Mouse (Mus musculus) forebrain, embryonic 11.5 days (tissue): ENCODE measurements at regions not wholly inside any gene's neighbourhood (a gene's known extent, or its start where the extent isn't known, plus 50 kb on each side); places are given as distances from the start of the nearest gene placed in this dataset.
A peak's percentile ranks its signal among the peaks of the same experiment; 100 is the strongest.

Experiments used
- ATAC-seq: fragments of 200-750 bp; cut with Nextera tagmentation; replicated peaks from 2 replicates; pipeline ENCODE4 v1.8.0; 2017; ENCODE audit warnings: moderate TSS enrichment; ENCODE audit not compliant: low FRiP score
- DNase-seq: peaks from one replicate; pipeline ENCODE4 v3.0.0-alpha.2; 2017; ENCODE audit warnings: low spot score
- H3K27ac ChIP-seq: fragments of 300-500 bp; sonication (generic); 2 replicates; pipeline ENCODE4 v1.5.1; 2014; ENCODE audit warnings: low read depth, low read length
- H3K27me3 ChIP-seq: fragments of 300-500 bp; sonication (generic); 2 replicates; pipeline ENCODE4 v1.6.1; 2014; ENCODE audit warnings: mild to moderate bottlenecking, low read length, mixed read lengths; ENCODE audit not compliant: control insufficient read depth, insufficient read depth
- H3K36me3 ChIP-seq: fragments of 300-500 bp; sonication (generic); 2 replicates; pipeline ENCODE4 v1.6.1; 2014; ENCODE audit warnings: mild to moderate bottlenecking, low read length, moderate library complexity, mixed read lengths; ENCODE audit not compliant: control insufficient read depth, insufficient read depth
- H3K4me1 ChIP-seq: fragments of 300-500 bp; sonication (generic); replicated peaks from 2 replicates; pipeline ENCODE4 v1.6.1; 2014; ENCODE audit warnings: low read length, mixed read lengths; ENCODE audit not compliant: control insufficient read depth, insufficient read depth
- H3K4me2 ChIP-seq: fragments of 300-500 bp; sonication (generic); 2 replicates; pipeline ENCODE4 v1.6.1; 2014; ENCODE audit warnings: low read depth, mild to moderate bottlenecking, low read length, moderate library complexity, mixed read lengths; ENCODE audit not compliant: severe bottlenecking
- H3K4me3 ChIP-seq: fragments of 300-500 bp; sonication (generic); 2 replicates; pipeline ENCODE4 v1.5.1; 2014; ENCODE audit warnings: low read depth, low read length
- H3K9ac ChIP-seq: fragments of 300-500 bp; sonication (generic); 2 replicates; pipeline ENCODE4 v1.6.1; 2014; ENCODE audit warnings: low read length
- H3K9me3 ChIP-seq: fragments of 300-500 bp; sonication (generic); 2 replicates; pipeline ENCODE4 v1.6.1; 2016; ENCODE audit warnings: low read length, mixed read lengths; ENCODE audit not compliant: control insufficient read depth
- WGBS: fragments of 180-500 bp; shearing (Covaris S2); extraction: QIAGEN DNeasy Blood & Tissue Kit; methylation state at CpG from one replicate; pipeline ENCODE4 v1.1.7; 2014; 5-methylcytosine and 5-hydroxymethylcytosine counted together

DNA sequence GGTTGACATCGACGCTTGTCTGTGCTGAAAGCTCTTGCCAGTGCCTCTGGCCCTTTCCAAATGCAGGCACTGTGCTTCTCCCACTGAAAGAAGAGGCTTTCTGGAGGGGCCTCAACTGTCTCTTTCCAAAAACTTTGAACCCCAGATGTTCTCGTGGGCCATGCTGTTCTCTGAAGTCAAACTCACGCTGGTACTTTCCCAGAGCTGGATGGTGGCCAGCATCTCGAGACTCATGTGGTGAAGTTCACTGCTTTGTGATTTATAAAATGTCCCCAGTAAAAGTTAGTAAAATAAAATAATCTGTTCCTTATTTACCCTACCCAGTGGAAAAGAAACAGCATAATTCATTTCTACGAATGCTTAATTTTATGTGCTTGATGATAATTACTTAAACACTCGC, 180.4 kb upstream of the Lyplal1 start:
- ATAC-seq (no peak), DNase-seq (no peak)
- Histone ChIP-seq H3K4me2 (no peak overlapping the region), H3K9me3 (no peaks in the 10 kb centered on the region), H3K9ac (no peak overlapping the region), H3K4me1 (no peaks in the 10 kb centered on the region), H3K36me3 (no peaks in the 10 kb centered on the region), H3K27me3 (no peaks in the 10 kb centered on the region), H3K27ac (no peak overlapping the region), H3K4me3 (no peak overlapping the region)
- 86% methylated on average over 7 of the region's 7 CpGs for WGBS

- Histone ChIP-seq H3K4me3 (no peak overlapping the region), H3K4me1 (no peaks in the 10 kb centered on the region), H3K4me2 (no peak overlapping the region), H3K27ac (no peak overlapping the region), H3K9ac (no peak overlapping the region), H3K27me3 (no peaks in the 10 kb centered on the region), H3K36me3 (no peaks in the 10 kb centered on the region), H3K9me3 (no peaks in the 10 kb centered on the region)
- DNase-seq (no peak), ATAC-seq (no peak)
- 83% methylated on average over 2 of the region's 2 CpGs for WGBS
Measured at GRCm38 (mm10) chr1:186295201-186295600, 178.1 kb upstream of the Lyplal1 start.

DNA sequence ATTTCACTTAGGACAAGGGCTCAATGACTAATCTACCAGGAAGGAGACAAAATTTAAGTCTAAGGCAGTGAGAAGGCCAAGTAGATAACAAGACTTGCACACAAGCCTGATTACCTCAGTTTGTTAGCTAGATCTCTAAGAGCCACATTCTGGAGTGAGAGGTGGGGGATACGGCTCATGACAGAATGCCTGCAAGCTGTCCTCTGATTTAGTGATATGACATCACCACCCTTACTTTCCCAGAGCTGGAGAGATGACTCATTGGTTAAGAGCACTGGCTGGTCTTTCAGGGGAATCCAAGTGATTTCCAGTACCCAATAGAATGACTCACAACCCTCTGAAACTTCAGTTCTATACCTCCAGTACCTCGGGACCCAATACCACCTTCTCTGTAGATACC, 177.5 kb upstream of the Lyplal1 start:
- H3K9me3 ChIP-seq: no peaks in the 10 kb centered on the region
- H3K4me1 ChIP-seq: no peaks in the 10 kb centered on the region
- H3K4me3 ChIP-seq: no peak overlapping the region
- no peak overlapping the region for H3K4me2 ChIP-seq
- H3K27ac ChIP-seq: no peak overlapping the region
- 88% methylated on average over 2 of the region's 2 CpGs for WGBS
- no peaks in the 10 kb centered on the region for H3K36me3 ChIP-seq
- ATAC-seq: no peak
- H3K27me3 ChIP-seq: no peaks in the 10 kb centered on the region
- H3K9ac ChIP-seq: no peak overlapping the region
- DNase-seq: no peak

- no peak for DNase-seq
Measured at GRCm38 (mm10) chr1:186289117-186289516, 172.0 kb upstream of the Lyplal1 start.

GRCm38 (mm10) chr1:186287831-186288230, 170.7 kb upstream of the Lyplal1 start:
- no peak for ATAC-seq
- Histone ChIP-seq H3K36me3 (no peaks in the 10 kb centered on the region), H3K4me1 (no peaks in the 10 kb centered on the region), H3K27me3 (no peaks in the 10 kb centered on the region), H3K27ac (no peak overlapping the region), H3K9me3 (no peaks in the 10 kb centered on the region), H3K9ac (no peak overlapping the region), H3K4me2 (no peak overlapping the region), H3K4me3 (no peak overlapping the region)
- WGBS: 91% methylated on average over 8 of the region's 8 CpGs
- DNase-seq: no peak

More at GRCm38 (mm10) chr1:186289117-186289516, 172.0 kb upstream of the Lyplal1 start:
- H3K27me3 ChIP-seq: no peaks in the 10 kb centered on the region
- no peak overlapping the region for H3K4me2 ChIP-seq
- ATAC-seq: no peak
- H3K36me3 ChIP-seq: no peaks in the 10 kb centered on the region
- H3K4me3 ChIP-seq: no peak overlapping the region
- H3K27ac ChIP-seq: no peak overlapping the region
- no peak overlapping the region for H3K9ac ChIP-seq
- 87% methylated on average over 2 of the region's 2 CpGs for WGBS
- no peaks in the 10 kb centered on the region for H3K4me1 ChIP-seq
- no peaks in the 10 kb centered on the region for H3K9me3 ChIP-seq

- 23% methylated on average over 4 of the region's 4 CpGs for WGBS
- no peak overlapping the region for H3K4me2 ChIP-seq
- H3K4me3 ChIP-seq: no peak overlapping the region
- ATAC-seq: no peak
- DNase-seq: no peak
- H3K9me3 ChIP-seq: no peaks in the 10 kb centered on the region
- no peaks in the 10 kb centered on the region for H3K36me3 ChIP-seq
- H3K4me1 ChIP-seq: no peaks in the 10 kb centered on the region
- no peak overlapping the region for H3K27ac ChIP-seq
- H3K27me3 ChIP-seq: no peaks in the 10 kb centered on the region
- H3K9ac ChIP-seq: no peak overlapping the region
Measured at GRCm38 (mm10) chr1:186286401-186286800, 169.3 kb upstream of the Lyplal1 start.

GRCm38 (mm10) chr1:186277981-186278634, 161.0 kb upstream of the Lyplal1 start:
- H3K36me3 ChIP-seq: no peaks in the 10 kb centered on the region
- H3K27me3 ChIP-seq: no peaks in the 10 kb centered on the region
- H3K9me3 ChIP-seq: no peaks in the 10 kb centered on the region
- no peak overlapping the region for H3K27ac ChIP-seq
- H3K4me2 ChIP-seq: peak overlapping the region; percentile 33; the same call in 1 of the 2 replicates
- DNase-seq: no peak
- no peak overlapping the region for H3K4me3 ChIP-seq
- no peak overlapping the region for H3K9ac ChIP-seq
- peak; percentile 68 for ATAC-seq
- WGBS: 40% methylated on average over 11 of the region's 11 CpGs
- H3K4me1 ChIP-seq: no peaks in the 10 kb centered on the region

- Histone ChIP-seq H3K36me3 (no peaks in the 10 kb centered on the region), H3K4me2 (no peak overlapping the region), H3K4me1 (no peaks in the 10 kb centered on the region), H3K4me3 (no peak overlapping the region), H3K9me3 (no peaks in the 10 kb centered on the region), H3K27ac (no peak overlapping the region), H3K9ac (no peak overlapping the region), H3K27me3 (no peaks in the 10 kb centered on the region)
- 60% methylated on average over 2 of the region's 2 CpGs for WGBS
- ATAC-seq (no peak), DNase-seq (no peak)
Measured at GRCm38 (mm10) chr1:186271436-186271835, 154.3 kb upstream of the Lyplal1 start.

DNA sequence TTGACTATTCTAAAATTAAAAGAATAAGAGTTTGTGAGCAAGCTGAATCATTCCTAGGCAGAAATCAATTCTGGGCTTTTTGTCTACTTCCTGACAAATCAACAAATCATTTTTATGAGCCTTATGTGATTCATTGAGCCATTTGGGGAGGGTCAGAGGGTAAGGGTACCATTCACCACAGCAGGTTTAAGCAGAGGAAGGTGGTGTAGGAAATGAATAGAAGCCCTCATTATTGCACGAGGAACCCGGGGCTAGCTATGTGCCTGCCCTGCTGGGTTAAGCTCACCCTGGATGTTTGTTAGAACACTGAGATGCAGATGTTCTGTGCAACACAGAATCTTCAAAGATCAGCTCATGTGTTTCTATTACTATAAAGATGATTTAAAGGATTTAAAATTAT, 150.2 kb upstream of the Lyplal1 start:
- WGBS: 46% methylated on average over 2 of the region's 2 CpGs
- no peak for ATAC-seq
- no peak overlapping the region for H3K4me2 ChIP-seq

More for the DNA sequence above, 150.2 kb upstream of the Lyplal1 start:
- Histone ChIP-seq H3K4me3 (no peak overlapping the region), H3K27me3 (no peaks in the 10 kb centered on the region), H3K9me3 (no peaks in the 10 kb centered on the region), H3K4me1 (no peaks in the 10 kb centered on the region; the same call in 1 of the 2 replicates), H3K36me3 (no peaks in the 10 kb centered on the region), H3K9ac (no peak overlapping the region), H3K27ac (no peak overlapping the region)
- DNase-seq: no peak
